Mouse (Mus musculus) spleen, adult 2 months (tissue): ENCODE data around the gene Slc35e3.

Experiments used
- CTCF ChIP-seq: fragments of 200-500 bp; IDR thresholded peaks from 2 replicates; pipeline ENCODE4 v1.5.1; 2011; ENCODE audit warnings: mild to moderate bottlenecking, inconsistent platforms; ENCODE audit not compliant: insufficient read depth, insufficient read length, insufficient replicate concordance; ENCODE audit errors: extremely low read depth
- POLR2A ChIP-seq: fragments of 200-500 bp; IDR thresholded peaks from 2 replicates; pipeline ENCODE4 v1.6.1; 2011; ENCODE audit warnings: low read depth, low read length, inconsistent platforms

DNA sequence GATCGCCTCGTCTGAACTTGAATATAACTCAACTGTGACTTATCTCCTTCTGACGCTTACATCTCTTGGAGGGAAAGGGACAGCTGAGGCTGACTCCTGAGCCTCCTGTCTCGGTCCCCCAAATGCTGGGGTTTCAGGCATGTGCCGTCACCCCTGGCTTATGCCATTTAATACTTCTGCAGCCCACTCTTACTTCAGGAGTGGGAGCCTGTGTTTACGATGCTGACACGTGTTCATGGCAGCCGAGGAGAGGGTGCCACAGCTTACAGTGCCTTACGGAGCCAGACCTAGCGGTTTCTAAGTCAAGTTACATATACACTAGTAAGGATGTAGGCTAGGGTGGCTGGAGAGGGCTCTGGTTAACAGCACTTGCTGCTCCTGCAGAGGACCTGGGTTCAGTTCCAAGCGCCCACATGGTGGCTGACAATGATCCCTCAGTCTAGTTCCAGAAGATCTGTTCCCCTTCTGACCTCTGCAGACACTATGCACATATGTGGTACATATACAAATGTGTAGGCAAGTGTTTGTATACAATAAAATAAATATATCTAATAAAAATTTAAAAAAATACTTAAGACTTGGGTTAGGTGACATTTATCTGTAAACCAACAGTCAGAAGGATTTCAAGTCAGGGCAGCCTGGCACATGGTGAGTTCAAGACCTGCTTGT, 9.8 kb upstream of the Slc35e3 start:
- TF ChIP-seq CTCF (no peak), POLR2A (no peak)
